Mouse (Mus musculus): Measurements from ENCODE around the gene Cyp26b1. TPM values are rescaled to one million over a fixed set of nuclear protein-coding genes. Genes with fewer than 3 reads are reported as not detected.

Cyp26b1 gene
- polyA plus RNA-seq, 1 experiment from 2014 or later = 0.46 TPM

GRCm38 (mm10) chr6:84573905-84574660, 19.6 kb downstream of the Cyp26b1 start:
- no peak for ATAC-seq
- TF ChIP-seq CTCF (IDR thresholded peaks at IDR 0.05; ENCODE audit: low read depth) = peak; percentile 56
- H3K27me3 ChIP-seq (replicated peaks; ENCODE audit: control insufficient read depth, insufficient read depth, low read length) = 0 out of 2 replicates have a peak, but pooled peaks cover 3% of the 10 kb centered on the region

GRCm38 (mm10) chr6:84570039-84570438, 23.7 kb downstream of the Cyp26b1 start:
- Histone ChIP-seq H3K27me3 (replicated peaks; ENCODE audit: control insufficient read depth, insufficient read depth, low read length) (no peaks in the 10 kb centered on the region), H3K9ac (ENCODE audit: low read depth, low read length) (no peak overlapping the region), H3K9me3 (ENCODE audit: control insufficient read depth) (no peaks in the 10 kb centered on the region), H3K27ac (ENCODE audit: low read depth, low read length) (no peak overlapping the region), H3K4me1 (replicated peaks; ENCODE audit: control insufficient read depth, insufficient read depth, low read length) (no peaks in the 10 kb centered on the region), H3K4me2 (replicated peaks; ENCODE audit: low read depth) (no peak overlapping the region), H3K4me3 (ENCODE audit: low read depth, low read length) (no peak overlapping the region), H3K36me3 (ENCODE audit: control insufficient read depth, insufficient read depth) (no peaks in the 10 kb centered on the region; the same call in 1 of the 2 replicates)
- TF ChIP-seq CTCF (IDR thresholded peaks at IDR 0.05; ENCODE audit: low read depth) = no peak
- ATAC-seq = no peak
- 39% methylated on average over 3 of the region's 3 CpGs for WGBS

More at GRCm38 (mm10) chr6:84573905-84574660, 19.6 kb downstream of the Cyp26b1 start:
- Histone ChIP-seq H3K4me1 (replicated peaks; ENCODE audit: control insufficient read depth, insufficient read depth, low read length) (no peaks in the 10 kb centered on the region), H3K4me2 (replicated peaks; ENCODE audit: low read depth) (0 out of 2 replicates have a peak overlapping the region, but pooled peaks have one; percentile 9), H3K9ac (ENCODE audit: low read depth, low read length) (no peak overlapping the region), H3K4me3 (ENCODE audit: low read depth, low read length) (no peak overlapping the region), H3K27ac (ENCODE audit: low read depth, low read length) (no peak overlapping the region), H3K36me3 (ENCODE audit: control insufficient read depth, insufficient read depth) (no peaks in the 10 kb centered on the region; the same call in 1 of the 2 replicates), H3K9me3 (ENCODE audit: control insufficient read depth) (no peaks in the 10 kb centered on the region)
- WGBS = 51% methylated on average over 25 of the region's 25 CpGs

GRCm38 (mm10) chr6:84569590-84569989, 24.1 kb downstream of the Cyp26b1 start:
- TF ChIP-seq CTCF (IDR thresholded peaks at IDR 0.05; ENCODE audit: low read depth) = no peak
- Histone ChIP-seq H3K9ac (ENCODE audit: low read depth, low read length) (no peak overlapping the region), H3K27me3 (replicated peaks; ENCODE audit: control insufficient read depth, insufficient read depth, low read length) (no peaks in the 10 kb centered on the region), H3K27ac (ENCODE audit: low read depth, low read length) (no peak overlapping the region), H3K9me3 (ENCODE audit: control insufficient read depth) (no peaks in the 10 kb centered on the region), H3K4me2 (replicated peaks; ENCODE audit: low read depth) (no peak overlapping the region), H3K36me3 (ENCODE audit: control insufficient read depth, insufficient read depth) (no peaks in the 10 kb centered on the region), H3K4me3 (ENCODE audit: low read depth, low read length) (no peak overlapping the region), H3K4me1 (replicated peaks; ENCODE audit: control insufficient read depth, insufficient read depth, low read length) (no peaks in the 10 kb centered on the region)
- ATAC-seq = no peak

GRCm38 (mm10) chr6:84568880-84569279, 24.8 kb downstream of the Cyp26b1 start:
- H3K4me1 ChIP-seq (replicated peaks; ENCODE audit: control insufficient read depth, insufficient read depth, low read length) = no peaks in the 10 kb centered on the region
- H3K9ac ChIP-seq (ENCODE audit: low read depth, low read length) = no peak overlapping the region
- no peak overlapping the region for H3K4me2 ChIP-seq (replicated peaks; ENCODE audit: low read depth)
- no peaks in the 10 kb centered on the region for H3K9me3 ChIP-seq (ENCODE audit: control insufficient read depth)
- no peak overlapping the region for H3K4me3 ChIP-seq (ENCODE audit: low read depth, low read length)
- TF ChIP-seq CTCF (IDR thresholded peaks at IDR 0.05; ENCODE audit: low read depth) = no peak
- H3K27ac ChIP-seq (ENCODE audit: low read depth, low read length) = no peak overlapping the region
- no peak for ATAC-seq
- H3K27me3 ChIP-seq (replicated peaks; ENCODE audit: control insufficient read depth, insufficient read depth, low read length) = no peaks in the 10 kb centered on the region
- WGBS = 70% methylated on average over 6 of the region's 6 CpGs
- H3K36me3 ChIP-seq (ENCODE audit: control insufficient read depth, insufficient read depth) = no peaks in the 10 kb centered on the region

GRCm38 (mm10) chr6:84567696-84568095, 26.0 kb downstream of the Cyp26b1 start:
- no peak overlapping the region for H3K4me2 ChIP-seq (replicated peaks; ENCODE audit: low read depth)
- H3K27ac ChIP-seq (ENCODE audit: low read depth, low read length) = no peak overlapping the region
- 63% methylated on average over 4 of the region's 4 CpGs for WGBS
- no peak overlapping the region for H3K9ac ChIP-seq (ENCODE audit: low read depth, low read length)
- H3K27me3 ChIP-seq (replicated peaks; ENCODE audit: control insufficient read depth, insufficient read depth, low read length) = no peaks in the 10 kb centered on the region
- no peak for TF ChIP-seq CTCF (IDR thresholded peaks at IDR 0.05; ENCODE audit: low read depth)
- no peaks in the 10 kb centered on the region for H3K9me3 ChIP-seq (ENCODE audit: control insufficient read depth)
- no peaks in the 10 kb centered on the region for H3K4me1 ChIP-seq (replicated peaks; ENCODE audit: control insufficient read depth, insufficient read depth, low read length)
- no peak for ATAC-seq
- no peak overlapping the region for H3K4me3 ChIP-seq (ENCODE audit: low read depth, low read length)
- H3K36me3 ChIP-seq (ENCODE audit: control insufficient read depth, insufficient read depth) = no peaks in the 10 kb centered on the region

GRCm38 (mm10) chr6:84566825-84567224, 26.9 kb downstream of the Cyp26b1 start:
- H3K36me3 ChIP-seq (ENCODE audit: control insufficient read depth, insufficient read depth) = no peaks in the 10 kb centered on the region
- H3K27me3 ChIP-seq (replicated peaks; ENCODE audit: control insufficient read depth, insufficient read depth, low read length) = no peaks in the 10 kb centered on the region
- no peaks in the 10 kb centered on the region for H3K4me1 ChIP-seq (replicated peaks; ENCODE audit: control insufficient read depth, insufficient read depth, low read length)
- no peak overlapping the region for H3K4me2 ChIP-seq (replicated peaks; ENCODE audit: low read depth)
- no peak overlapping the region for H3K9ac ChIP-seq (ENCODE audit: low read depth, low read length)
- ATAC-seq = no peak
- no peak overlapping the region for H3K27ac ChIP-seq (ENCODE audit: low read depth, low read length)
- TF ChIP-seq CTCF (IDR thresholded peaks at IDR 0.05; ENCODE audit: low read depth) = no peak
- no peak overlapping the region for H3K4me3 ChIP-seq (ENCODE audit: low read depth, low read length)
- WGBS = 88% methylated on average over 2 of the region's 2 CpGs
- no peaks in the 10 kb centered on the region for H3K9me3 ChIP-seq (ENCODE audit: control insufficient read depth)
